Mouse (Mus musculus) lung, postnatal 0 days (tissue): ENCODE measurements at regions not wholly inside any gene's neighbourhood (a gene's known extent, or its start where the extent isn't known, plus 50 kb on each side); places are given as distances from the start of the nearest gene placed in this dataset.

Experiments
- ATAC-seq: fragments of 200-750 bp; cut with Nextera tagmentation; 2 replicates; pipeline ENCODE4 v1.8.0; 2017; ENCODE audit warnings: moderate library complexity
- DNase-seq: peaks from one replicate; pipeline ENCODE4 v3.0.0-alpha.2; 2016; ENCODE audit warnings: low spot score
- H3K27ac ChIP-seq: fragments of 300-500 bp; sonication (generic); 2 replicates; pipeline ENCODE4 v1.5.1; 2014; ENCODE audit warnings: antibody characterized with exemption, mild to moderate bottlenecking, low read length, mixed read lengths
- H3K27me3 ChIP-seq: fragments of 300-500 bp; sonication (generic); replicated peaks from 2 replicates; pipeline ENCODE4 v1.6.1; 2014; ENCODE audit warnings: low read length, mixed read lengths; ENCODE audit not compliant: insufficient read depth
- H3K36me3 ChIP-seq: fragments of 300-500 bp; sonication (generic); 2 replicates; pipeline ENCODE4 v1.6.1; 2014; ENCODE audit warnings: low read length, mixed read lengths; ENCODE audit not compliant: insufficient read depth
- H3K4me1 ChIP-seq: fragments of 300-500 bp; sonication (generic); 2 replicates; pipeline ENCODE4 v1.6.1; 2014; ENCODE audit warnings: antibody characterized with exemption, low read depth, low read length, mixed read lengths; ENCODE audit not compliant: insufficient read depth
- H3K4me2 ChIP-seq: fragments of 300-500 bp; sonication (generic); replicated peaks from 2 replicates; pipeline ENCODE4 v1.6.1; 2014; ENCODE audit warnings: low read depth, mild to moderate bottlenecking, low read length, moderate library complexity, mixed read lengths
- H3K4me3 ChIP-seq: fragments of 300-500 bp; sonication (generic); 2 replicates; pipeline ENCODE4 v1.5.1; 2014; ENCODE audit warnings: low read depth, low read length
- H3K9ac ChIP-seq: fragments of 300-500 bp; sonication (generic); replicated peaks from 2 replicates; pipeline ENCODE4 v1.6.1; 2014; ENCODE audit warnings: low read depth, mild to moderate bottlenecking
- H3K9me3 ChIP-seq: fragments of 300-500 bp; sonication (generic); 2 replicates; pipeline ENCODE4 v1.6.1; 2016; ENCODE audit warnings: low read length, mixed read lengths
- CTCF ChIP-seq: IDR thresholded peaks from 2 replicates; pipeline ENCODE4 v1.5.1; 2016; ENCODE audit warnings: antibody characterized with exemption, mild to moderate bottlenecking
- EP300 ChIP-seq: IDR thresholded peaks from 2 replicates; pipeline ENCODE4 v1.6.1; 2016; ENCODE audit warnings: antibody characterized with exemption, mild to moderate bottlenecking, control low read depth
- WGBS: fragments of 180-500 bp; shearing (Covaris S2); extraction: QIAGEN DNeasy Blood & Tissue Kit; methylation state at CpG from one replicate; pipeline ENCODE4 v1.1.7; 2014; 5-methylcytosine and 5-hydroxymethylcytosine counted together

- peak; percentile 42 for DNase-seq
Observed at GRCm38 (mm10) chr3:103420621-103421274, 141.7 kb downstream of the Trim33 start.

GRCm38 (mm10) chr3:103421275-103421621 is 142.2 kb downstream of the Trim33 start:
- no peak for ATAC-seq
- no peaks in the 10 kb centered on the region for H3K36me3 ChIP-seq
- H3K27ac ChIP-seq: peak overlapping the region; percentile 51; the same call in 1 of the 2 replicates
- H3K4me3 ChIP-seq: no peak overlapping the region
- DNase-seq: no peak
- H3K4me1 ChIP-seq: no peaks in the 10 kb centered on the region; the same call in 1 of the 2 replicates
- H3K27me3 ChIP-seq: no peaks in the 10 kb centered on the region
- TF ChIP-seq CTCF (no peak), EP300 (no peak)
- no peak overlapping the region for H3K9ac ChIP-seq
- no peaks in the 10 kb centered on the region for H3K9me3 ChIP-seq
- 35% methylated on average over 9 of the region's 9 CpGs for WGBS
- H3K4me2 ChIP-seq: no peak overlapping the region

More at GRCm38 (mm10) chr3:103420621-103421274, 141.7 kb downstream of the Trim33 start:
- H3K4me3 ChIP-seq: no peak overlapping the region
- no peak for TF ChIP-seq CTCF
- TF ChIP-seq EP300: no peak
- no peaks in the 10 kb centered on the region for H3K9me3 ChIP-seq
- no peaks in the 10 kb centered on the region for H3K36me3 ChIP-seq
- H3K4me2 ChIP-seq: no peak overlapping the region
- H3K27ac ChIP-seq: peak overlapping the region; percentile 51; the same call in 1 of the 2 replicates
- ATAC-seq: 0 out of 2 replicates have a peak, but pooled peaks have one; percentile 14
- no peak overlapping the region for H3K9ac ChIP-seq
- no peaks in the 10 kb centered on the region; the same call in 1 of the 2 replicates for H3K4me1 ChIP-seq
- H3K27me3 ChIP-seq: no peaks in the 10 kb centered on the region
- WGBS: 52% methylated on average over 12 of the region's 12 CpGs

GRCm38 (mm10) chr3:103422806-103423205 is 143.7 kb downstream of the Trim33 start:
- no peak for DNase-seq
- TF ChIP-seq EP300 (no peak), CTCF (no peak)
- Histone ChIP-seq H3K4me2 (no peak overlapping the region), H3K36me3 (no peaks in the 10 kb centered on the region), H3K9me3 (no peaks in the 10 kb centered on the region), H3K4me1 (no peaks in the 10 kb centered on the region), H3K27ac (no peak overlapping the region), H3K9ac (no peak overlapping the region), H3K4me3 (no peak overlapping the region), H3K27me3 (no peaks in the 10 kb centered on the region)
- WGBS: 83% methylated on average over 12 of the region's 12 CpGs
- no peak for ATAC-seq

GRCm38 (mm10) chr3:103423290-103423689 is 144.2 kb downstream of the Trim33 start:
- H3K9me3 ChIP-seq: no peaks in the 10 kb centered on the region
- no peak for TF ChIP-seq CTCF
- no peak for TF ChIP-seq EP300

DNA sequence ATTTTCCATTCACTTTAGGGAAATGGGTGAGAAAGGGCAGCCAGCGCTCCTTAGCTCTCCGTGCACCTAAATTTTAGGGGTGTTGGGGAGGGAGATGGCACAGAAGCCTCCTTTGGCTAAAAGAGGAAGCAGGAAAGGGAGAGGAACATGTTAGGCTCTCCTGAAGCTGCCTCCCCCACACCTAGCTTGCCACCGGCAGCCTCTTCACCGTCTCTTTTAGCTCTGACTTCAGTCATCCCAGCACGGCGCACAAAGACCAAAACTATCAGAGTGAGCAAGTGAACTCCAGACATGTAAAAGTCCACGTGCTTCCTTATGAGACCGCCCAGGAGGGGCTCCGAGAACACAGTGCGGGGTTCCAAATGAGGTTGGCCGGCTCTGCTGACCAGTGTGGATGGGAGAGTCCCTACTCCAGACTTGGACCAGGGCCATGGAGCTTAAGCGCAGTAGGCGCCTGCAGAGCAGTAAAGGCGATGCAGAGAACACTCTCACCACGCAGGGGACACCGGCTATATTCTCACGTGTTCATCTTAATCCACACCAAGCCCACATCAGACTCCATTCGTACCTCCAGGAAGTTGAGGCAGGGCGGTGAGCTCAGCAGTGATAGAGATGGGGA is 146.8 kb downstream of the Trim33 start:
- no peaks in the 10 kb centered on the region for H3K27me3 ChIP-seq
- no peaks in the 10 kb centered on the region for H3K4me1 ChIP-seq
- ATAC-seq (no peak), DNase-seq (no peak)
- H3K4me2 ChIP-seq: no peak overlapping the region
- H3K9me3 ChIP-seq: no peaks in the 10 kb centered on the region
- no peak overlapping the region for H3K9ac ChIP-seq
- H3K4me3 ChIP-seq: no peak overlapping the region
- no peaks in the 10 kb centered on the region for H3K36me3 ChIP-seq
- no peak overlapping the region for H3K27ac ChIP-seq
- 80% methylated on average over 19 of the region's 19 CpGs for WGBS
- TF ChIP-seq CTCF: no peak
- TF ChIP-seq EP300: no peak

More at GRCm38 (mm10) chr3:103423290-103423689, 144.2 kb downstream of the Trim33 start:
- Histone ChIP-seq H3K27me3 (no peaks in the 10 kb centered on the region), H3K36me3 (no peaks in the 10 kb centered on the region), H3K4me1 (no peaks in the 10 kb centered on the region), H3K4me3 (no peak overlapping the region), H3K9ac (no peak overlapping the region), H3K4me2 (no peak overlapping the region), H3K27ac (no peak overlapping the region)
- ATAC-seq (no peak), DNase-seq (no peak)
- WGBS: 94% methylated on average over 4 of the region's 4 CpGs

DNA sequence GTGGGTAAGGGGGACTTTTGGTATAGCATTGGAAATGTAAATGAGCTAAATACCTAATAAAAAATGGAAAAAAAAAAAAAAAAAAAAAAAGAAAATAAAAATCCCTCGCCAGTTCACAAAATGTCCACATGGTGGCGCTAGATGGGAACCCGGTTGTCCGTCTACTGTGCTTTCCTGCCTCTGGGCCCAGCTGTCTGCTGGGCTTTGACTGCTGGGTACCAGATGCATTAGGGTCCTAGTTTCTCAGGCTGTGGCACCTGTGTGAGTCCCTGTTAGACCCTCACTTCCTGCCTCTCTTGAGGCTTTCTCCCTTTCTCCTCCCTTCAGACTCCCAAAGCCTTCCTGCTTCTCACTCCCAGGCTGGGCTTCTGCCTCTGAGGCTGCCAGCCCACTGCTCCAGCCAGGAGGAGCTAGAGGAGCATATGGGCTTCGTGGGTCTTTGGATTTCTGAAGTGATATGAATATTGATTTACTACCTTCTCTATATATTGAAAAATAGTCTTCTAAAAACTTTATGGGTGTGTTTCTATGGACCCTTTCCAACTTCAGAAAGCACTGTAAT is 145.7 kb upstream of the Syt6 start:
- H3K27me3 ChIP-seq: no peaks in the 10 kb centered on the region
- H3K9ac ChIP-seq: no peak overlapping the region
- H3K4me3 ChIP-seq: no peak overlapping the region
- no peaks in the 10 kb centered on the region for H3K36me3 ChIP-seq
- ATAC-seq: no peak
- H3K4me1 ChIP-seq: no peaks in the 10 kb centered on the region
- 18% methylated on average over 3 of the region's 5 CpGs for WGBS
- peak; percentile 41 for DNase-seq
- no peak overlapping the region for H3K4me2 ChIP-seq
- no peaks in the 10 kb centered on the region for H3K9me3 ChIP-seq
- H3K27ac ChIP-seq: no peak overlapping the region
- TF ChIP-seq CTCF (peak; percentile 66), EP300 (no peak)
